Mouse (Mus musculus) hindbrain, embryonic 11.5 days (tissue): ENCODE measurements around the gene Cacng4. TPM values are rescaled to one million over a fixed set of nuclear protein-coding genes. Genes with fewer than 3 reads are reported as not detected.
A peak's percentile ranks its signal among the peaks of the same experiment; 100 is the strongest.

Source experiments
- ATAC-seq: fragments of 200-750 bp; cut with Nextera tagmentation; 2 replicates; pipeline ENCODE4 v1.8.0; 2017; ENCODE audit warnings: mild to moderate bottlenecking, moderate TSS enrichment, moderate library complexity; ENCODE audit not compliant: low FRiP score
- DNase-seq: peaks from one replicate; pipeline ENCODE4 v3.0.0-alpha.2; 2015; ENCODE audit warnings: low spot score
- H3K27ac ChIP-seq: fragments of 300-500 bp; sonication (generic); 2 replicates; pipeline ENCODE4 v1.5.1; 2014; ENCODE audit warnings: mild to moderate bottlenecking, low read depth, low read length
- H3K27me3 ChIP-seq: fragments of 300-500 bp; sonication (generic); 2 replicates; pipeline ENCODE4 v1.6.1; 2014; ENCODE audit warnings: mild to moderate bottlenecking, low read length, moderate library complexity, mixed read lengths; ENCODE audit not compliant: control insufficient read depth, insufficient read depth
- H3K36me3 ChIP-seq: fragments of 300-500 bp; sonication (generic); 2 replicates; pipeline ENCODE4 v1.6.1; 2014; ENCODE audit warnings: mild to moderate bottlenecking, low read length, moderate library complexity, mixed read lengths; ENCODE audit not compliant: control insufficient read depth, insufficient read depth
- H3K4me1 ChIP-seq: fragments of 300-500 bp; sonication (generic); replicated peaks from 2 replicates; pipeline ENCODE4 v1.6.1; 2014; ENCODE audit warnings: low read length, mixed read lengths; ENCODE audit not compliant: control insufficient read depth, insufficient read depth
- H3K4me2 ChIP-seq: fragments of 300-500 bp; sonication (generic); replicated peaks from 2 replicates; pipeline ENCODE4 v1.6.1; 2014; ENCODE audit warnings: mild to moderate bottlenecking, low read depth, low read length
- H3K4me3 ChIP-seq: fragments of 300-500 bp; sonication (generic); 2 replicates; pipeline ENCODE4 v1.5.1; 2014; ENCODE audit warnings: low read depth, low read length
- H3K9ac ChIP-seq: fragments of 300-500 bp; sonication (generic); 2 replicates; pipeline ENCODE4 v1.6.1; 2014; ENCODE audit warnings: low read depth, low read length
- H3K9me3 ChIP-seq: fragments of 300-500 bp; sonication (generic); 2 replicates; pipeline ENCODE4 v1.6.1; 2016; ENCODE audit warnings: low read length; ENCODE audit not compliant: control insufficient read depth
- WGBS: fragments of 180-500 bp; shearing (Covaris S2); extraction: QIAGEN DNeasy Blood & Tissue Kit; methylation state at CpG from one replicate; pipeline ENCODE4 v1.1.7; 2014; 5-methylcytosine and 5-hydroxymethylcytosine counted together
- polyA plus RNA-seq: library from polyadenylated mRNA; unstranded; fragments of >200 nt; fragmentation: Nextera tagmentation; extraction: Ambion mirVana; gene quantifications from 2 replicates; pipeline ENCODE4 v1.2.1, GENCODE M21; 2014

The Cacng4 gene
- polyA plus RNA-seq: 28.6 and 30.7 TPM in 2 replicates

- peaks cover 21% of the 10 kb centered on the region for H3K4me1 ChIP-seq
- under 1% methylated on average over 29 of the region's 73 CpGs for WGBS
Measured at GRCm38 (mm10) chr11:107794547-107795269, at the start of gene Cacng4. Gene Cacng4 (minus strand): TSS chr11:107794557.

DNA sequence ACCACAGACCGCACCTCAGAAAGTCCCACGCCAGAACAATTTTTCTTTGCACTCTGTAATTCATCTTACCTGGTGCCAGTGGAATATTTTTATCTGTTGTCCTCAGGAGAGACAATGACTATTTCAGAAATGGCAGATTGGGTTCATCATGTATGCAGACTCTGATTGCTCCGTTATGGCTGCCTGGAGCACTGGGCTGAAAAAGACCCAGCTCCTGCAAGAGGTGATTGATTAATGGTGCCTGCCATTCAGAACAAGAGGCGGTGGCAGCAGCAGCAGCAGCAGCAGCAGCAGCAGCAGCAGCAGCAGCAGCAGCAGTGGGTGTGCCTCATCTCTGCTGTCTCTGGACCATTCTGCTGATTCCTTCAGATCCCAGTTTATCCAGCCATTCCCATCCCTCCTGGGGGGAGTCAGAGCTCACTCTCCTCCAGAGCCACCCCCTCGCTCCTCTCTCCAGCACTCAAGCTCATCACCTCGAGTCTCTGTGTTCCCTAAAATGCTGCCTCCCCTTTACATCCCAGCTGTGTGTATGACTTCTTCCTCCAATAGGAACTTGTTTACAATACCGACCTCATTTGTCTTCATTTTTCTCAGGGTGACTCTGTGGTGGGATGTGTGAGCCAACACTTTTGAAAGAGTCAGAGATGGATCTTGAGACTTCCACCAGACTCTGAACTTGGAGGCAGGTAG, 39.1 kb upstream of the Cacng4 start:
- Histone ChIP-seq H3K9me3 (no peaks in the 10 kb centered on the region), H3K27me3 (no peaks in the 10 kb centered on the region), H3K4me2 (no peak overlapping the region), H3K9ac (no peak overlapping the region), H3K27ac (no peak overlapping the region), H3K4me1 (no peaks in the 10 kb centered on the region), H3K36me3 (no peaks in the 10 kb centered on the region), H3K4me3 (no peak overlapping the region)
- 61% methylated on average over 7 of the region's 7 CpGs for WGBS
- ATAC-seq (no peak), DNase-seq (peak; percentile 26)

More at GRCm38 (mm10) chr11:107794547-107795269, at the start of gene Cacng4:
- H3K27ac ChIP-seq: peak within 1 kb of the TSS; percentile 89
- no peaks in the 10 kb centered on the region for H3K36me3 ChIP-seq
- H3K9me3 ChIP-seq: no peaks in the 10 kb centered on the region
- H3K4me3 ChIP-seq: peak within 1 kb of the TSS; percentile 60
- peak within 1 kb of the TSS; percentile 73 for H3K9ac ChIP-seq
- H3K27me3 ChIP-seq: peaks cover 2% of the 10 kb centered on the region; the same call in 1 of the 2 replicates
- peak within 1 kb of the TSS; percentile 87 for H3K4me2 ChIP-seq
- ATAC-seq (peak; percentile 42; the same call in 1 of the 2 replicates), DNase-seq (peak; percentile 75)

DNA sequence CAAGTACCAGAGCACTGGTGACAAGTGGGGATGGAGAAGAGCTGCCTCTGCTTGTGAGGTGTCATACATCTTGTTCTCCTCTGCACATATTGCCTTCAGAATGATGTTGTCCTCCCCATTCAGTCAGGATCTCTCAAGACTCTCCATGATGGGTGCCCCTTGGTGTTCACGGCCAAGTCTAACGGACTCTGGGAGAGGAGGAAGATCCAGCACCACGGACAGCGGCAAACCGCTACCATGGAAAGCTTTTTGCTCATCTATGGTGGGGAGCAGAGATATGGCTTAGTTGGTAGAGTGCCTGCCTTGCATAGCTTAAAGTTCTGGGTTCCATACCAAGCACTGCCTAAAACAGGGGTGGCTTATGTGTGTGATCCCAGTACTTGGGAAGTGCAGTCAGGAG, 22.8 kb upstream of the Cacng4 start:
- H3K9me3 ChIP-seq: no peaks in the 10 kb centered on the region
- no peaks in the 10 kb centered on the region for H3K27me3 ChIP-seq
- peak; percentile 70 for DNase-seq
- no peak overlapping the region for H3K9ac ChIP-seq
- no peak for ATAC-seq
- H3K4me3 ChIP-seq: no peak overlapping the region
- no peaks in the 10 kb centered on the region for H3K36me3 ChIP-seq
- no peaks in the 10 kb centered on the region for H3K4me1 ChIP-seq
- WGBS: 29% methylated on average over 5 of the region's 5 CpGs
- H3K27ac ChIP-seq: no peak overlapping the region
- no peak overlapping the region for H3K4me2 ChIP-seq

GRCm38 (mm10) chr11:107812941-107813648, 18.7 kb upstream of the Cacng4 start:
- DNase-seq (no peak), ATAC-seq (no peak)
- no peaks in the 10 kb centered on the region for H3K27me3 ChIP-seq
- H3K4me2 ChIP-seq: peak overlapping the region; percentile 1; the same call in 1 of the 2 replicates
- H3K4me3 ChIP-seq: no peak overlapping the region
- 28% methylated on average over 21 of the region's 21 CpGs for WGBS
- H3K36me3 ChIP-seq: no peaks in the 10 kb centered on the region
- 0 out of 2 replicates have a peak, but pooled peaks cover 2% of the 10 kb centered on the region for H3K4me1 ChIP-seq
- H3K9ac ChIP-seq: no peak overlapping the region
- H3K9me3 ChIP-seq: no peaks in the 10 kb centered on the region
- H3K27ac ChIP-seq: no peak overlapping the region

DNA sequence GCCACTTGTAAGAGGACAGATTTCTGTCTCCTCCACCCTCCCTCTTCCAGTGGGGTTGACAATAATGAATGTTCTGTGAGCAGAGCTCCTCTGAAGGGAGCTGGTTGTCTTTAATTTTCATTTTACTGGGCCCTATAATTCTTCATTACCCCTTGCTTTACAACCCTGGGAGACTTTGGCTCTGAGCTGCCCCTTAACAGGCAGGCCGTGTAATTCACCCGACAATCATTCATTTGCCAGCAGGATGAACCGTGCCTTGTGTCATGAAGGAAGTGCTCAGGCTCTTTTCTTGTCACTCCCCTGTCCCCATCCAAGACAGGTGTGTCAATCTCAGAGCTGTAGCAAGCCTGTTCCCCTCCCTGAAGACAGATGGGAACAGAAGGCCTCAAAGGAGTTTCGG, 18.1 kb upstream of the Cacng4 start:
- Histone ChIP-seq H3K9me3 (no peaks in the 10 kb centered on the region), H3K36me3 (no peaks in the 10 kb centered on the region), H3K4me2 (no peak overlapping the region), H3K4me1 (0 out of 2 replicates have a peak, but pooled peaks cover 2% of the 10 kb centered on the region), H3K27me3 (no peaks in the 10 kb centered on the region), H3K9ac (no peak overlapping the region), H3K27ac (no peak overlapping the region), H3K4me3 (no peak overlapping the region)
- WGBS: 45% methylated on average over 4 of the region's 4 CpGs
- no peak for DNase-seq
- no peak for ATAC-seq

DNA sequence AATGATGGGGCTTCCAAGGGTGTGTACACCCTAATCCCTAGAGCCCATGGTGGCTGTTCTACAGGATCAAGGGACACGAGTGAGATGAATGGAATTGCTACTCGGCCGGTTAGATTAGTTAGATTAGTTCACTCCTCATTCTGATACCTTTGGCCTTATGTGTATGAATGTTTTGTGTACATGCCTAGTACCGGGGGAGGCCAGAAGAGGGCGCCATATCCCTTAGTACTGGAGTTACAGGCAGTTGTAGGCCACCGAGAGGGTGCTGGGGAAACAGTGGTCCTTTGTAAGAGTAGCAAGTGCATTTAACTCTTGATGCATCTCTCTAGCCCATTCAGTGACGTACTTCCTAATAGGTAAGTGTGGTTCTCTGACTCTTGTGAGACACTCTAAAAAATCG, 14.2 kb upstream of the Cacng4 start:
- WGBS: 76% methylated on average over 8 of the region's 8 CpGs
- Histone ChIP-seq H3K36me3 (no peaks in the 10 kb centered on the region), H3K9me3 (no peaks in the 10 kb centered on the region), H3K27ac (no peak overlapping the region), H3K4me2 (no peak overlapping the region), H3K27me3 (no peaks in the 10 kb centered on the region), H3K9ac (no peak overlapping the region), H3K4me3 (no peak overlapping the region), H3K4me1 (0 out of 2 replicates have a peak, but pooled peaks cover 2% of the 10 kb centered on the region)
- peak; percentile 35 for DNase-seq
- no peak for ATAC-seq

GRCm38 (mm10) chr11:107806058-107806457, 11.7 kb upstream of the Cacng4 start:
- Histone ChIP-seq H3K4me1 (0 out of 2 replicates have a peak, but pooled peaks cover 2% of the 10 kb centered on the region), H3K9ac (no peak overlapping the region), H3K27ac (no peak overlapping the region), H3K9me3 (no peaks in the 10 kb centered on the region), H3K27me3 (no peaks in the 10 kb centered on the region), H3K4me2 (no peak overlapping the region), H3K36me3 (no peaks in the 10 kb centered on the region), H3K4me3 (no peak overlapping the region)
- DNase-seq (no peak), ATAC-seq (no peak)
- 67% methylated on average over 1 of the region's 1 CpGs for WGBS

GRCm38 (mm10) chr11:107801946-107802345, 7.6 kb upstream of the Cacng4 start:
- Histone ChIP-seq H3K27me3 (0 out of 2 replicates have a peak, but pooled peaks cover 2% of the 10 kb centered on the region), H3K4me1 (peaks cover 7% of the 10 kb centered on the region), H3K36me3 (no peaks in the 10 kb centered on the region), H3K9ac (no peak overlapping the region), H3K4me2 (no peak overlapping the region), H3K4me3 (no peak overlapping the region), H3K9me3 (no peaks in the 10 kb centered on the region), H3K27ac (no peak overlapping the region)
- no peak for DNase-seq
- ATAC-seq: no peak
- 85% methylated on average over 3 of the region's 3 CpGs for WGBS
